Mouse (Mus musculus) heart, embryonic 16.5 days (tissue): ENCODE data around the gene Phc1. TPM values are rescaled to one million over a fixed set of nuclear protein-coding genes. Genes with fewer than 3 reads are reported as not detected.

ENCODE experiments used
- ATAC-seq: fragments of 200-750 bp; cut with Nextera tagmentation; replicated peaks from 2 replicates; pipeline ENCODE4 v1.8.0; 2017; ENCODE audit warnings: moderate number of reproducible peaks; ENCODE audit not compliant: insufficient read depth, low FRiP score; ENCODE audit errors: extremely low read depth
- H3K27ac ChIP-seq: fragments of 300-500 bp; sonication (generic); 2 replicates; pipeline ENCODE4 v1.5.1; 2014; ENCODE audit warnings: mild to moderate bottlenecking, low read length, control low read depth, moderate library complexity
- H3K27me3 ChIP-seq: fragments of 300-500 bp; sonication (generic); 2 replicates; pipeline ENCODE4 v1.6.1; 2014; ENCODE audit warnings: low read length, mixed read lengths; ENCODE audit not compliant: control insufficient read depth, insufficient read depth
- H3K36me3 ChIP-seq: fragments of 300-500 bp; sonication (generic); 2 replicates; pipeline ENCODE4 v1.6.1; 2014; ENCODE audit not compliant: control insufficient read depth, insufficient read depth
- H3K4me1 ChIP-seq: fragments of 300-500 bp; sonication (generic); 2 replicates; pipeline ENCODE4 v1.6.1; 2014; ENCODE audit warnings: low read length, mixed read lengths; ENCODE audit not compliant: control insufficient read depth, insufficient read depth
- H3K4me2 ChIP-seq: fragments of 300-500 bp; sonication (generic); 2 replicates; pipeline ENCODE4 v1.6.1; 2014; ENCODE audit warnings: low read depth, mild to moderate bottlenecking, control low read depth, low read length
- H3K4me3 ChIP-seq: fragments of 300-500 bp; sonication (generic); 2 replicates; pipeline ENCODE4 v1.5.1; 2014; ENCODE audit warnings: mild to moderate bottlenecking, control low read depth, low read length
- H3K9ac ChIP-seq: fragments of 300-500 bp; sonication (generic); 2 replicates; pipeline ENCODE4 v1.6.1; 2014; ENCODE audit warnings: low read length, control low read depth
- H3K9me3 ChIP-seq: fragments of 300-500 bp; sonication (generic); replicated peaks from 2 replicates; pipeline ENCODE4 v1.6.1; 2016; ENCODE audit warnings: low read length; ENCODE audit not compliant: control insufficient read depth
- WGBS: fragments of 180-500 bp; shearing (Covaris S2); extraction: QIAGEN DNeasy Blood & Tissue Kit; methylation state at CpG from one replicate; pipeline ENCODE4 v1.1.7; 2014; 5-methylcytosine and 5-hydroxymethylcytosine counted together
- polyA plus RNA-seq: library from polyadenylated mRNA; unstranded; fragments of >200 nt; fragmentation: Nextera tagmentation; extraction: Ambion mirVana; gene quantifications from 2 replicates; pipeline ENCODE4 v1.2.1, GENCODE M21; 2015

Phc1 gene
- polyA plus RNA-seq, 1 experiment from 2014 or later: 7.2 TPM

GRCm38 (mm10) chr6:122303526-122303925 lies 36.8 kb downstream of the Phc1 start:
- Histone ChIP-seq H3K27ac (no peak overlapping the region), H3K9ac (peak overlapping the region; percentile 10; the same call in 1 of the 2 replicates), H3K36me3 (no peaks in the 10 kb centered on the region), H3K9me3 (no peaks in the 10 kb centered on the region), H3K4me2 (peak overlapping the region; percentile 45), H3K4me3 (0 out of 2 replicates have a peak overlapping the region, but pooled peaks have one; percentile 4), H3K4me1 (peaks cover 3% of the 10 kb centered on the region; the same call in 1 of the 2 replicates), H3K27me3 (no peaks in the 10 kb centered on the region)
- 41% methylated on average over 9 of the region's 9 CpGs for WGBS
- no peak for ATAC-seq

DNA sequence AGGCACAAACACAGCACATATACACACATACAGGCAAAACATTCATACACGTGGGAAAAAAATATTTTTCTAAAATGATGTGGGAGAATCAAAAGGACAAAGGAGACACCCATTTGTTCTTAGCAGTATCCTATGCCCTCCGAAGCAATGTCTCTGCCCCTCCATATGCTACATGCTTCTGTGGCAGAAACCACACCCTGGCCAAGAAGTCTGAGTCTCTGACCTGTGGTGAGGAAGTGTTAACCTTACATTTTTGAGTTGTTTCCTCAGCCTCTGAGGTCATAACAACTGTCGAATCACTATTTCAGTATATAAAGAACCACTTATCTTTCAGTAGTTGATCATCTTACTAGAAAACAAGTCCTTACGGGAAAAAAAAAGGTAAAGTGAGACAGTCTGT lies 37.7 kb downstream of the Phc1 start:
- WGBS: 79% methylated on average over 4 of the region's 4 CpGs
- no peak for ATAC-seq
- no peak overlapping the region for H3K4me2 ChIP-seq

DNA sequence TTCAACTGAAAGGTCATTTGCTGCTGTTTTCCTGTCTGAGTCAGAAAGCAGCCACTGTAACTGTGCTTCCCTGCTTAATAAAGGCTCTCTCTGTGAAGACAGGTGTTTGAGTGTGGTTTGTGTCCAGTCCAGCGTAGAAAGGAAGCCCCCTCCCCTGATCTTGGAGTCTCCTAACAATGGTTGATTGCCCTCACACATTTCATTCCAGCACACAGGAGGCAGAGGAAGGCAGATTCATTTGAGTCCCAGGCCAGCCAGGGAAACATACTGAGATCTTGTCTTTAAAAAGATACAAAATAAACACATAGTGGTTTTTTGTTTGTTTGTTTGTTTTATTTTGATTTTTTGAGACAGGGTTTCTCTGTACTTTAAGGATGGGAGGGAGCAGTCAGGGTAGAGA lies 38.2 kb downstream of the Phc1 start:
- 81% methylated on average over 1 of the region's 1 CpGs for WGBS
- Histone ChIP-seq H3K9ac (no peak overlapping the region), H3K27ac (no peak overlapping the region), H3K27me3 (no peaks in the 10 kb centered on the region), H3K4me3 (no peak overlapping the region), H3K4me2 (no peak overlapping the region), H3K36me3 (no peaks in the 10 kb centered on the region), H3K4me1 (peaks cover under 1% of the 10 kb centered on the region; the same call in 1 of the 2 replicates), H3K9me3 (no peaks in the 10 kb centered on the region)
- no peak for ATAC-seq

More for the DNA sequence above, 37.7 kb downstream of the Phc1 start:
- Histone ChIP-seq H3K27ac (no peak overlapping the region), H3K4me1 (no peaks in the 10 kb centered on the region), H3K9me3 (no peaks in the 10 kb centered on the region), H3K27me3 (no peaks in the 10 kb centered on the region), H3K36me3 (no peaks in the 10 kb centered on the region), H3K9ac (no peak overlapping the region), H3K4me3 (no peak overlapping the region)

DNA sequence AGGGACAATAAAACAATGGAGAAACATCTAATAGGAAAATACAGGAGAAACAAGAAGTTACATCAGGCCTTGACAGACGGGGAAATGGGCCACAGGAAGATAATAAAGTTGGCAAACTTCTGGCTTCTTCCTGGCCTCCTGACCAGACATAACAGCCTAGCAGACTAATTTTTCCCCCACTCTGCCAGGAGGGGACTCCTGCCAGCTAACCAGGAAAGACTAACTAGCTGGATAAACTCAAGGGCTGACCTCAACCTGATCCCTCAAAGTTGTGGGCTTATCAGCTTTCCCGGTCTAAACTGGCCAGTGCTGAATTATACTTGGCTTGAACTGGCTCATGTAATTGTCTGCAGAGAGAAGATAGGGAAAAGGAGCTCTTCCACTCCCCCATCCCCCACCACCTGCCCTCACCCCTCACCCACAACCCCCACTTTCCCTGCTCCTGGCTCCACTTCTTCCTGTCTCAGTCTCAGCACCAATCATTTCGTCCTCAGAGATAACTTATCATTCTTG lies 40.7 kb downstream of the Phc1 start:
- H3K9me3 ChIP-seq: no peaks in the 10 kb centered on the region
- no peak overlapping the region for H3K9ac ChIP-seq
- H3K4me2 ChIP-seq: no peak overlapping the region
- H3K27me3 ChIP-seq: no peaks in the 10 kb centered on the region
- no peaks in the 10 kb centered on the region for H3K36me3 ChIP-seq
- H3K27ac ChIP-seq: no peak overlapping the region
- peaks cover 4% of the 10 kb centered on the region; the same call in 1 of the 2 replicates for H3K4me1 ChIP-seq
- ATAC-seq: no peak
- no peak overlapping the region for H3K4me3 ChIP-seq
- WGBS: 41% methylated on average over 3 of the region's 3 CpGs

DNA sequence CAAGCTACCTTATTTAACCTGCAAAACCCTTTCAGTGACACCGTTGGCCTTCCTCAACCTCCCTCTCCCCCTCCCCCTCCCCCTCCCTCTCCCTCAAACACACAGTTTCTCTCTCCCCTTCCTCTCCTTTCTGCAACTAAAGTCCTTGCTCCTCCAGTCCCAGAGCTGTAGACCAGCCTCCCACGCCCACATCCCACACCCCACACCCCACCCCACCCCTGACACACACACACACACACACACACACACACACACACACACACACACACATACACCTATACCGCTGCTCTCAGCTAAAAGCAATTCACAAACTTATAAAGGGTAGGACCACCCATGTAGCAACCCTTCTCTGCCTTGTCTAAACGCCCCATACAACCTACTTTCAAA lies 42.1 kb downstream of the Phc1 start:
- 44% methylated on average over 4 of the region's 4 CpGs for WGBS
- no peaks in the 10 kb centered on the region for H3K9me3 ChIP-seq
- no peak overlapping the region; the same call in 1 of the 2 replicates for H3K4me2 ChIP-seq
- ATAC-seq: no peak
- peaks cover 4% of the 10 kb centered on the region; the same call in 1 of the 2 replicates for H3K4me1 ChIP-seq
- H3K27ac ChIP-seq: no peak overlapping the region
- no peak overlapping the region for H3K9ac ChIP-seq
- H3K4me3 ChIP-seq: no peak overlapping the region
- no peaks in the 10 kb centered on the region for H3K27me3 ChIP-seq
- H3K36me3 ChIP-seq: no peaks in the 10 kb centered on the region

DNA sequence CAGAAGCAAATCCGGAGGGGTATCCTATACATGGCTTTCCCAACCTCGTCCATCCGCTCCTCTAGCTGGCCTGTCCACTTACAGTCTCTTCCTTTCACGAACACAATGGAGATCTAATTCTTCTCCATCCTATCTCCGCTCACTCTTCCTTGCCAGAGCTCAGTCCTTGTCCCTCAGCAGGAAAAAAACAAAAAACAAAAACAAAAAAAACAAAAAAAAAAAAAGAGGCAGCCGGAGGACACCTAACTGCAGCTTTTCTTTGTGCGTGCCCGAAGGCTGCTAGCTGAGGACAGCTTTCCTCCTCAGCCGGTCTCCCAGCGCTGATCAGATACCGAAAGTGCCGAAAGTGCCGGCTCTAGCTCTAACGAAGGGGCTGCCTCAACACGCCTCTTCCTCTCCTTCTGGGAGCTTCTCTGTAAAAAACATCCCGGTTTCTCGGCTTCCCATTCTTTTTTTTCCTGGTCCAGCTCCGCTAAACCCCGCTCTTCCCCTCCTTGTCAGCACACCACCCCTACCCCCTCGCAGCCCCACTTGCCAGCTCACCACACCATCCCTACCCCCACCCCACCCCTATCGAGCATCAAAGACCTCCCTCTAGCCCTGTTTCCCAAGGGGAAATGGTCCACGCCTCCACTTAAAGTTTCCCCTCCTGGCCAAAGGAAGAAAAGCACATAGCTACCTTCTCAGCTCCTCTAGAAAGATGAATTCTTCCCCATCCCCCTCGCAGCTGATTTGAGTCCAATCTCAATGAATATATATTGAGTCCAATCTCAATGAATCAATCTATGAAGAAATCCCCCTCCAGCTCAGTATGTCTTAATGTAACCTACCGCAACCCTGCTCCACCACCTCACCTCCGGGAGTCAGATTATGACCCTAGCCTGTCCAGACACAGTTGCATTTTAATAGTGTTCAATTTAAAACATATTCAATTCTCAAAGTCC lies 42.8 kb downstream of the Phc1 start:
- ATAC-seq: no peak
- peak overlapping the region; percentile 36; the same call in 1 of the 2 replicates for H3K27ac ChIP-seq
- 6% methylated on average over 25 of the region's 25 CpGs for WGBS
- H3K4me1 ChIP-seq: peaks cover 4% of the 10 kb centered on the region; the same call in 1 of the 2 replicates
- H3K4me2 ChIP-seq: peak overlapping the region; percentile 81
- H3K9me3 ChIP-seq: no peaks in the 10 kb centered on the region
- no peaks in the 10 kb centered on the region for H3K27me3 ChIP-seq
- no peaks in the 10 kb centered on the region for H3K36me3 ChIP-seq
- H3K4me3 ChIP-seq: peak overlapping the region; percentile 65
- peak overlapping the region; percentile 71 for H3K9ac ChIP-seq

DNA sequence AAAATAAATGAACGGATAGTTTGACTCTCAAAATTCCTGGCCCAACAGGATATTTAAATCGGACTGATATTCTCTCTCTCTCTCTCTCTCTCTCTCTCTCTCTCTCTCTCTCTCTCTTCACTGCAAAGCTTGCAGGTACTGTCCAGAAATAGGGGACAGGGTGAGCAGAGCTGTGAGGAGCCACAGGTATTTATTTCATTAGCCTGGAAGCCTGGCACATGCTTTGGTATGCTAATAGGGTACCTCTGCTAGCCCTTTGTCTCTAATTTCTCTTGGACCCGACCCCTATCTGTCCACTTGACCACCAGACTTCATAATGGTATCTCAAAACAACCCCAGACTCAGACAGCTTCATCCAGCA lies 43.5 kb downstream of the Phc1 start:
- ATAC-seq: no peak
- Histone ChIP-seq H3K4me3 (peak overlapping the region; percentile 65), H3K4me1 (peaks cover 4% of the 10 kb centered on the region; the same call in 1 of the 2 replicates), H3K36me3 (no peaks in the 10 kb centered on the region), H3K4me2 (peak overlapping the region; percentile 81), H3K9me3 (no peaks in the 10 kb centered on the region), H3K9ac (peak overlapping the region; percentile 71), H3K27ac (0 out of 2 replicates have a peak overlapping the region, but pooled peaks have one; percentile 5), H3K27me3 (no peaks in the 10 kb centered on the region)
- WGBS: 26% methylated on average over 3 of the region's 3 CpGs

- H3K4me2 ChIP-seq: no peak overlapping the region
- no peak overlapping the region for H3K9ac ChIP-seq
- H3K9me3 ChIP-seq: no peaks in the 10 kb centered on the region
- 45% methylated on average over 9 of the region's 9 CpGs for WGBS
- H3K4me3 ChIP-seq: no peak overlapping the region
- no peak overlapping the region for H3K27ac ChIP-seq
- H3K4me1 ChIP-seq: peaks cover 4% of the 10 kb centered on the region; the same call in 1 of the 2 replicates
- H3K27me3 ChIP-seq: no peaks in the 10 kb centered on the region
- no peak for ATAC-seq
- H3K36me3 ChIP-seq: no peaks in the 10 kb centered on the region
Observed at GRCm38 (mm10) chr6:122295242-122295641, 45.1 kb downstream of the Phc1 start.

DNA sequence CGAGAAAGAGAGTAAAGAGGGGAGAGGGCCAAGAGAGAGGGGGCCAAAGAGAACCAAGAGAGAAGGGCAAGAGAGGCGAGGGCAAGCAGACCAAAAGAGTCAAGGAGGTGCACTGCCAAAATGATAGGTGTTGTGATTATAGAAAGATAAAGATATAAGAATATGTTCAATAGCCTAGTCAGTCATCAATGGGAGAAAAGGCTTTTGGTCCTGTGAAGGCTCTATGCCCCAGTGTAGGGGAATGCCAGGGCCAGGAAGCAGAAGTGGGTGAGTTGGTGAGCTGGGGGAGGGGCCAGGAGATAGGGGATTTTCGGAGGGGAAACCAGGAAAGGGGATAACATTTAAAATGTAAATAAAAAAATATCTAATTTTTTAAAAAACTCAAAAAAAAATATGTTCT lies 46.1 kb downstream of the Phc1 start:
- Histone ChIP-seq H3K4me1 (peaks cover 4% of the 10 kb centered on the region; the same call in 1 of the 2 replicates), H3K27ac (no peak overlapping the region), H3K9me3 (no peaks in the 10 kb centered on the region), H3K4me3 (no peak overlapping the region), H3K4me2 (no peak overlapping the region), H3K27me3 (no peaks in the 10 kb centered on the region), H3K36me3 (no peaks in the 10 kb centered on the region), H3K9ac (no peak overlapping the region)
- 54% methylated on average over 3 of the region's 3 CpGs for WGBS
- no peak for ATAC-seq
